Mouse (Mus musculus) regulatory T cell (primary cell): ENCODE data around the gene Ift20.
"Not testable (repeated sequence)": the region's sequence is repeated elsewhere in the genome, so short reads cannot be mapped to it uniquely, and the experiment has no call there.

Experiments
- in situ Hi-C: fragments of 300-600 bp; cut with MboI, MseI; formaldehyde crosslinking; loops from one replicate; pipeline ENCODE4 v1.15.1; 2025; ENCODE audit warnings: high pct_unique_total_duplicates

Ift20 gene

DNA sequence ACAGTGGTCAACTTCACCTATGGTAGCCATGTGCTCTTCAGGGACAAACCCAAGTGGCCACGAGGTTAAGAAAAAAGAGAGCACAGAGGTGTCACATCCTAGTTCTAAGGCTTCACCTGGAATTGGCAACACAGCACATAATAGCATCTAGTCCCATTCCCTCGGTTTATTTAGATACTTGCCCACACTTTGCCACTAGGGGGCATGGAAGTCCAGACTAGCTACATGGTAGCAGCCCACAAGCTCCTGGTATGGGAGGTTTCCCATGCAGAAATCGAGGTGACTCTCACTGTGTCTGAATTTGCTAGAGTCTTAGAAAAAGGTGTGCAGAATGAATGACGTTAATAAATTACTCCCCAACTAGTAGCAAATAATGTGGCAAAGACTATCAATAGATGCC is 24.3 kb downstream of the Ift20 start:
- in situ Hi-C loops: no loop called here

DNA sequence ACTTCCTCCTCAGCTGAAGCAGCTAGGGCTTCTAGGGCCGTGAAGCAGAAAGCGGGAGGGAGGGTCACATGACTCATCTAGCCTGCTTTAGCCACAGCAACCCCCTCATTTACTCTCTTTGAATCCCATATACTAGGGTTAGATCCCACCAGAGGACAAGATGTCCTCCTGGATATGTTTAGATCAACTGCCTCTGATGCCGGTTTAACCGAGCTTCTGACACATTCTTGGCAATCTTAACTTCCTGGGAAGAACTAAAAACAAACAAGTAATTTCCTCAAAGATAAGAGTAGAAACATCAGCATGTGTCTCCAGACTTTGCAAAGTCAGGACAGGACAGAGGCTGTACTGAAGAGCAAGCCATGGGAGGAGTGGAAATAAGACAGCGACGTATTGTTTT is 30.6 kb downstream of the Ift20 start:
- in situ Hi-C loops: no loop called here

DNA sequence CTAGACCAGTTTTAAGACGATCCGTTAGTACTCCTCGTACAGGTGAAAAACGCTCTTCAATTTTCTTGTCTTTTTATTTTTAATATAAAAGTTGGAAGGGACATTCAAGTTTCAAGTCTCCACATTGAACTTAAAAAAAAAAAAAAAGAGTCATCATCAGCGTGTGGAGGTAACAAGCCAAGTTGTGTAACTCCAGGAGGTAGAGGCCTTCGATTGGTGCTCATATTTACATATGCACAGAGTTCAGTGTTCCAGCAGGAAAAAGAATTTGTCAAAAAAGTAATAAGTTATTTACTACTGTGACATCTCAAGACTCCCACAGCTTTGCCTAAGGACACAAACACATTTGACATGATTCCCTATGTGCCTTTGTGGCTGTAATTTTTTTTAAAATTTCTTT is 31.5 kb downstream of the Ift20 start:
- in situ Hi-C loops: no loop called here

DNA sequence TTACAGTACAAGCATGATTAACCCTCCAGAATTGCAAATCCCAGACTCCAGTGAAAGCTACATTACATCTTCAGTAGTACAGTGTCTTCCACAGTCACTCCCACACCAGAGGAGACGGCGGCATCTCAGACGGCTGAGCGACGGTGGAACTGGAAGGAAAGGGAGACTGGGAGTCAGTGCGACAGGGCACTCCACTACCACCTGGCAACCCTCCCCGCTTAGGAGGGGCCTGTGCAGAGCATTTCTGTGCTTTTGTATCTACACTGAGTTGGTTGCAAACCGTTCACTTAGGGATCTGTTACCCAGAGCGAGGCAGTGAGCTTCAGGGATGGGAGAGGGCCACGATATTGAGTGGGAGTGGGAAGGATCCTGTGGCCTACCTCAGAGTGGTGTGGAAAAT is 32.7 kb downstream of the Ift20 start:
- in situ Hi-C loops: no loop called here

DNA sequence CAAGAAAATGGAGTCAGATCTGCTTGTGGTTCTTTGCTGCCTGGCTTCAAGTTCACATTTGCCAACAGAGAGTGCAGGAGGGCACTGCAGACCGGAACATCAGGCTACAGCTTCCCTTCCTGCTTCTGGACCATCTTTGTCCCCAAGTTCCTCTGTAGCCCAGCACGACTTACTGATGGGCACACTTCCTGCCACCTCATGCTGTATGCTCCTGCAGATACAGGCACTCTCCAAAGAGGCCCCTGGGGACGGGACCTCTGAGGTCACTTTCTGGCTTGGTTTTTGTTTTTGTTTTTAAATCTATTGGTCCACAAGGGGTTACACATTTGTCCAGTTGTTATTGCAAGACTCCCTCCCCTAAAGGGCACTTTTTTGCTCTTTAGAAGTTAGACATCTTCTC is 33.6 kb downstream of the Ift20 start:
- in situ Hi-C loops: no loop called here

DNA sequence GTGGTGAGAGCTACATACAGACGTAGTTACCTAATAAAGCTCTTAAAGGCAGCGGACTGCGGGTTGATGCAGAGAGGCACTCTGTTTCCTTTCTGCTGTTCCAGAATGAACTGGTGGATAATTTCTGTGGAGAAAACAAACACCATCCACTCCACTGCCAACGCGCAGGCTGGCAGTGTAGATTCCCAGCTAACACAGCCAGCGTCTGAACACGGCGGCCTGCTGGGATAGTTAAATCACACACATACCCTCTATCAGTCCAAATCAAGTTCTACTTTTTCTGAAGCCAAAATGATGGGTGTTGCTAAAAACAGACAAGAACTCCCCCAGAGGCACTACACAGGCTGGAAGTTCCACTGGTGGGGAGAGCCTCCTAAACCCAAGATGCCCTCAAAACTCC is 35.3 kb downstream of the Ift20 start:
- in situ Hi-C loops: no loop called here

DNA sequence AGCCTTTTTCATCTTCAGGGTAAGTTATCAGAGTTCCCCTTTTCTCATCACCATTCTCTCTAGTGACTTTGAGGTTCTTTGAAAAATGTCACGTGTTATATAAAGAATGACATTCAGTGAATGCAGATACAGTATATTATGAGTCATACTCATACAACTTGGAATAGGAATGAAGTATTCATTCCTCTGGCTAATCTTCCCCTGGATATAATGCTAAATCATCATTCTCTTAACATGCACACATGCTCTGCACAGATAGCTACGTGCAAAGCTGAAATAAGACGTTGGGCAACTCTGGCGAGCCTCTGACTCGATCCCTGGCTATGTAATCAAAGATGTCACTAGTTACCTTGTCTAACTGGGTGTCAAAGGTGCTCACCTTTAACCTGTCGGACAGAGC is 35.7 kb downstream of the Ift20 start:
- in situ Hi-C loops: no loop called here

DNA sequence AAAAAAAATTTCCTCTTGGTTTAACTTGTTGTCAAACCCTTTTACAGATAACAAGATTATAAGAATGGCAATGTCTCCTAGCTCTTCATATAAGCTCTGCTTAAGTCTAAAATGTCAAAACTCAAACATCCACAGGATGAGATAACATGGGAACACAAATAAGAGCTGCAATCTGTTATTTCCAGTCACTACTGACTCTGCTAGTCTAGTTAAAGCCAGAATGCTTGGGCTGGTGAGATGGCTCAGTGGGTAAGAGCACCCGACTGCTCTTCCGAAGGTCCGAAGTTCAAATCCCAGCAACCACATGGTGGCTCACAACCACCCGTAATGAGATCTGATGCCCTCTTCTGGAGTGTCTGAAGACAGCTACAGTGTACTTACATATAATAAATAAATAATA is 37.9 kb downstream of the Ift20 start:
- in situ Hi-C loops: not testable (repeated sequence)

DNA sequence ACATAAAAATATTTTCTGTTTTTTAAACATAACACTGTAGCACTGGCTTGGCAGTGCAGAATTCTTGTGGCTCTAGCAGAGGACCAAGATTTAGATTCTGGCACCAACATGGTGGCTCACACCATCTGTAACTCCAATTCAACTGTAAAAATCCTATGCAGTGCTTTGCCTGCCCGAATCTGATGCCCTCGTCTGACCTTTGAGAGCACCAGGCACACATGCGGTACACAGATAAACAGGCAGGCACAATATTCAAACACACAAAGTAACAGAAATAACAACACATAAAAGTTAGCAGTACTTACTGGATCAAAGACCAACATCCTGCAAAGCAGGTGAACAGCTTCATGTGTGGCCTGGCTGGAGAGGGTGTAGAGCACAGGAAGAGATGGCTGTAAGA is 38.4 kb downstream of the Ift20 start:
- in situ Hi-C loops: no loop called here

DNA sequence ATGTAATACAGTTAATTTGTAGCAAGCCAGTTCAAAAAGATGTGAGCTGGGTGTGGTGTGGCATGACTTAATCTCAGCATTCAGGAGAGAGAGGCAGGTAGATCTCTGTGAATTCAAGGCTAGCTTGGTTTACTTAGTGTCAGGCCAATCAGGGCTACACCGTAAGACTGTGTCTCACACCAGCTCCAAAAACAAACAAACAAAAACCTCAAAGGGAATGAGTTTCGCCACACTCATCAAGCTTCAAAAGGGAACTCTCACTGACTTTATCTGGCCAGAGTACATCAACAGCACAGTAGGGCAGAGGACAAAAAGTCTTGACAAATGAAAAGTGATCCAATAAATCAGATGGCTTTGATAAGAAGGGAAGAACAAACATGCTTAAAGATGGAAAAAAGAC is 38.8 kb downstream of the Ift20 start:
- in situ Hi-C loops: no loop called here

DNA sequence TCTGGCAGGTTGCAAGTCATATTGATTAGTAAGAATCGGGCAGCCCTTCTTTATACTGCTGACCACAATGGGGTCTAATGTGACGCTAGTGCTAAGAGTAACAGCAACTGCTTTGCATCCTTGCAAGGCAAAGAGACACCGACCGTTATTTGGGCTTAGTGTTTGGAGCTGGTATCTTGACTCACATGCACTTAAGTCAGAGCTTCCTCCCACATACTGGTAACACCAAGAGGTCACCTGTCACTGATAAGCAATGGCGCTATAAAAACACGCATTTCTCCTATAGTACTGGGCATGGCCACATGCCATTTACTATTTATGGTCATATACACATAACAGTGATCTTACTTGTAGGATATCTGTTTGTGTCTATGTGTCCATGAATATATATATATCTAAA is 46.7 kb downstream of the Ift20 start:
- in situ Hi-C loops: loop anchor here (10.0 kb wide), 2 partner anchors 242 to 352 kb away; partner anchors contain the start of gene Lyrm9

DNA sequence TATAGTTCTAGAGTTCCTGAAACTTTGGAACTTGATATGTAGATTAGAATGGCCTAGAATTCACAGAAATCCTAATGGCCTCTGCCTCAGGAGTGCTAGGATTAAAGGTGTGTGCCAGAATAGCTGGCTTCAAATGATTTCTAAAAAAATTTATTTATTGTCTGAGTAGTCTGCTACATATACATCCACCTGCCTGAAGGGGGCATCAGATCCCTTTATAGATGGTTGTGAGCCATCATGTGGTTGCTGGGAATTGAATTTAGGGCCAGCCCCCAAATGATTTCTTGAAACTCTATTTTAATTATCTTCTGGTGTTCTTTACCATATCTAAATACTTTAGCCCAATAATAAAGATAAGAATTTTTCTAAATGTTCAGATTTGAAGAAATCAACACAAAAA is 49.9 kb downstream of the Ift20 start:
- in situ Hi-C loops: loop anchor here (10.0 kb wide), 2 partner anchors 239 to 349 kb away; partner anchors contain the start of gene Lyrm9

DNA sequence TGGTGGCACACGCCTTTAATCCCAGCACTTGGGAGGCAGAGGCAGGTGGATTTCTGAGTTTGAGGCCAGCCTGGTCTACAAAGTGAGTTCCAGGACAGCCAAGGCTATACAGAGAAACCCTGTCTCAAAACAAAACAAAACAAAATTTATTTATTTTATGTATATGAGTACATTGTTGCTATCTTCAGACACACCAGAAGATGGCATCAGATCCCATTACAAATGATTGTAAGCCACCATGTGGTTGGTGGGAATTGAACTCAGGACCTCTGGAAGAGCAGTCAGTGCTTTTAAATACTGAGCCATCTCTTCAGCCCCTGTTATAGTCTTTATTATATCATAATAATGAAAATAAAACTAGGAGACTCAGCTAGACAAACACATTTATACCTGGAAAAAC is 51.5 kb downstream of the Ift20 start:
- in situ Hi-C loops: loop anchor here (10.0 kb wide), 2 partner anchors 237 to 347 kb away; partner anchors contain the start of gene Lyrm9
